Mouse (Mus musculus): ENCODE results near the gene Xab2. TPM values are rescaled to one million over a fixed set of nuclear protein-coding genes. Genes with fewer than 3 reads are reported as not detected.
"Not testable (repeated sequence)": the region's sequence is repeated elsewhere in the genome, so short reads cannot be mapped to it uniquely, and the experiment has no call there.

The Xab2 gene
- polyA plus RNA-seq, 1 experiment from 2014 or later, result 56.1 TPM

GRCm38 (mm10) chr8:3598054-3598453 lies 23.1 kb downstream of the Xab2 start:
- Histone ChIP-seq H3K27ac (ENCODE audit: low read length) (no peak overlapping the region), H3K36me3 (ENCODE audit: control insufficient read depth, insufficient read depth, low read length) (no peaks in the 10 kb centered on the region), H3K27me3 (ENCODE audit: control insufficient read depth, insufficient read depth, low read depth, low read length) (no peaks in the 10 kb centered on the region), H3K9me3 (ENCODE audit: control insufficient read depth, low read length) (no peaks in the 10 kb centered on the region), H3K4me2 (ENCODE audit: low read depth, low read length) (no peak overlapping the region), H3K4me1 (replicated peaks; ENCODE audit: control insufficient read depth, insufficient read depth, low read length) (no peaks in the 10 kb centered on the region), H3K9ac (ENCODE audit: low read length) (no peak overlapping the region), H3K4me3 (ENCODE audit: low read length) (no peak overlapping the region)
- 66% methylated on average over 3 of the region's 3 CpGs for WGBS
- ATAC-seq (ENCODE audit: low read depth), result no peak

GRCm38 (mm10) chr8:3594466-3594865 lies 26.6 kb downstream of the Xab2 start:
- ATAC-seq (ENCODE audit: low read depth), result no peak
- no peaks in the 10 kb centered on the region for H3K27me3 ChIP-seq (ENCODE audit: control insufficient read depth, insufficient read depth, low read depth, low read length)
- H3K27ac ChIP-seq (ENCODE audit: low read length), result no peak overlapping the region
- H3K4me2 ChIP-seq (ENCODE audit: low read depth, low read length), result no peak overlapping the region
- no peaks in the 10 kb centered on the region for H3K4me1 ChIP-seq (replicated peaks; ENCODE audit: control insufficient read depth, insufficient read depth, low read length)
- H3K9ac ChIP-seq (ENCODE audit: low read length), result no peak overlapping the region
- no peaks in the 10 kb centered on the region for H3K36me3 ChIP-seq (ENCODE audit: control insufficient read depth, insufficient read depth, low read length)
- 75% methylated on average over 2 of the region's 2 CpGs for WGBS
- no peak overlapping the region for H3K4me3 ChIP-seq (ENCODE audit: low read length)
- H3K9me3 ChIP-seq (ENCODE audit: control insufficient read depth, low read length), result no peaks in the 10 kb centered on the region

GRCm38 (mm10) chr8:3593470-3593869 lies 27.6 kb downstream of the Xab2 start:
- H3K4me3 ChIP-seq (ENCODE audit: low read length), result no peak overlapping the region
- no peaks in the 10 kb centered on the region for H3K36me3 ChIP-seq (ENCODE audit: control insufficient read depth, insufficient read depth, low read length)
- no peak overlapping the region for H3K27ac ChIP-seq (ENCODE audit: low read length)
- no peak overlapping the region for H3K9ac ChIP-seq (ENCODE audit: low read length)
- ATAC-seq (ENCODE audit: low read depth), result no peak
- H3K27me3 ChIP-seq (ENCODE audit: control insufficient read depth, insufficient read depth, low read depth, low read length), result no peaks in the 10 kb centered on the region
- H3K4me2 ChIP-seq (ENCODE audit: low read depth, low read length), result no peak overlapping the region
- no peaks in the 10 kb centered on the region for H3K4me1 ChIP-seq (replicated peaks; ENCODE audit: control insufficient read depth, insufficient read depth, low read length)
- WGBS, result 47% methylated on average over 3 of the region's 3 CpGs
- H3K9me3 ChIP-seq (ENCODE audit: control insufficient read depth, low read length), result no peaks in the 10 kb centered on the region

- no peaks in the 10 kb centered on the region for H3K4me1 ChIP-seq (replicated peaks; ENCODE audit: control insufficient read depth, insufficient read depth, low read length)
- peak overlapping the region; percentile 79 for H3K27ac ChIP-seq (ENCODE audit: low read length)
- no peaks in the 10 kb centered on the region for H3K9me3 ChIP-seq (ENCODE audit: control insufficient read depth, low read length)
- H3K27me3 ChIP-seq (ENCODE audit: control insufficient read depth, insufficient read depth, low read depth, low read length), result peaks cover 16% of the 10 kb centered on the region; the same call in 1 of the 2 replicates
- 11% methylated on average over 11 of the region's 11 CpGs for WGBS
- peak overlapping the region; percentile 82 for H3K9ac ChIP-seq (ENCODE audit: low read length)
- H3K4me2 ChIP-seq (ENCODE audit: low read depth, low read length), result peak overlapping the region; percentile 88
- ATAC-seq (ENCODE audit: low read depth), result peak; percentile 39
- no peaks in the 10 kb centered on the region for H3K36me3 ChIP-seq (ENCODE audit: control insufficient read depth, insufficient read depth, low read length)
- H3K4me3 ChIP-seq (ENCODE audit: low read length), result peak overlapping the region; percentile 71
These were observed 32.9 kb downstream of the Xab2 start for GRCm38 (mm10) chr8:3588258-3588633.

- Histone ChIP-seq H3K4me1 (replicated peaks; ENCODE audit: control insufficient read depth, insufficient read depth, low read length) (no peaks in the 10 kb centered on the region), H3K4me2 (ENCODE audit: low read depth, low read length) (peak overlapping the region; percentile 88), H3K4me3 (ENCODE audit: low read length) (peak overlapping the region; percentile 71), H3K27me3 (ENCODE audit: control insufficient read depth, insufficient read depth, low read depth, low read length) (peaks cover 16% of the 10 kb centered on the region; the same call in 1 of the 2 replicates), H3K36me3 (ENCODE audit: control insufficient read depth, insufficient read depth, low read length) (no peaks in the 10 kb centered on the region), H3K27ac (ENCODE audit: low read length) (peak overlapping the region; percentile 79), H3K9me3 (ENCODE audit: control insufficient read depth, low read length) (no peaks in the 10 kb centered on the region), H3K9ac (ENCODE audit: low read length) (peak overlapping the region; percentile 82)
- ATAC-seq (ENCODE audit: low read depth), result peak; percentile 86
- WGBS, result under 1% methylated on average over 63 of the region's 77 CpGs
These were observed 33.5 kb downstream of the Xab2 start for GRCm38 (mm10) chr8:3587391-3588257.

- H3K4me1 ChIP-seq (replicated peaks; ENCODE audit: control insufficient read depth, insufficient read depth, low read length), result no peaks in the 10 kb centered on the region
- peak within 1 kb of the TSS; percentile 88 for H3K4me2 ChIP-seq (ENCODE audit: low read depth, low read length)
- H3K27me3 ChIP-seq (ENCODE audit: control insufficient read depth, insufficient read depth, low read depth, low read length), result peaks cover 16% of the 10 kb centered on the region; the same call in 1 of the 2 replicates
- ATAC-seq (ENCODE audit: low read depth), result no peak; the same call in 1 of the 2 replicates
- H3K27ac ChIP-seq (ENCODE audit: low read length), result peak within 1 kb of the TSS; percentile 79
- H3K4me3 ChIP-seq (ENCODE audit: low read length), result peak within 1 kb of the TSS; percentile 71
- no peaks in the 10 kb centered on the region for H3K36me3 ChIP-seq (ENCODE audit: control insufficient read depth, insufficient read depth, low read length)
- peak within 1 kb of the TSS; percentile 82 for H3K9ac ChIP-seq (ENCODE audit: low read length)
- H3K9me3 ChIP-seq (ENCODE audit: control insufficient read depth, low read length), result no peaks in the 10 kb centered on the region
- WGBS, result 1% methylated on average over 7 of the region's 7 CpGs
These were observed 34.1 kb downstream of the Xab2 start, which contains the start of gene Camsap3 for GRCm38 (mm10) chr8:3586993-3587390. Gene Camsap3 (plus strand): TSS chr8:3587293.

- ATAC-seq (ENCODE audit: low read depth), result no peak
- H3K36me3 ChIP-seq (ENCODE audit: control insufficient read depth, insufficient read depth, low read length), result no peaks in the 10 kb centered on the region
- H3K4me3 ChIP-seq (ENCODE audit: low read length), result no peak overlapping the region
- H3K27me3 ChIP-seq (ENCODE audit: control insufficient read depth, insufficient read depth, low read depth, low read length), result peaks cover 16% of the 10 kb centered on the region; the same call in 1 of the 2 replicates
- no peak overlapping the region for H3K27ac ChIP-seq (ENCODE audit: low read length)
- H3K4me1 ChIP-seq (replicated peaks; ENCODE audit: control insufficient read depth, insufficient read depth, low read length), result no peaks in the 10 kb centered on the region
- WGBS, result 74% methylated on average over 2 of the region's 2 CpGs
- no peak overlapping the region for H3K9ac ChIP-seq (ENCODE audit: low read length)
- no peak overlapping the region for H3K4me2 ChIP-seq (ENCODE audit: low read depth, low read length)
- H3K9me3 ChIP-seq (ENCODE audit: control insufficient read depth, low read length), result no peaks in the 10 kb centered on the region
These were observed 34.7 kb downstream of the Xab2 start for GRCm38 (mm10) chr8:3586452-3586851.

GRCm38 (mm10) chr8:3581961-3582360 lies 39.2 kb downstream of the Xab2 start:
- not testable (repeated sequence) for H3K27ac ChIP-seq (ENCODE audit: low read length); H3K4me2 ChIP-seq (ENCODE audit: low read depth, low read length); H3K27me3 ChIP-seq (ENCODE audit: control insufficient read depth, insufficient read depth, low read depth, low read length); H3K4me1 ChIP-seq (replicated peaks; ENCODE audit: control insufficient read depth, insufficient read depth, low read length); H3K9me3 ChIP-seq (ENCODE audit: control insufficient read depth, low read length); H3K4me3 ChIP-seq (ENCODE audit: low read length); H3K9ac ChIP-seq (ENCODE audit: low read length); H3K36me3 ChIP-seq (ENCODE audit: control insufficient read depth, insufficient read depth, low read length); ATAC-seq (ENCODE audit: low read depth)
- WGBS, result 80% methylated on average over 1 of the region's 3 CpGs

- H3K4me1 ChIP-seq (replicated peaks; ENCODE audit: control insufficient read depth, insufficient read depth, low read length), result no peaks in the 10 kb centered on the region; the same call in 1 of the 2 replicates
- H3K9ac ChIP-seq (ENCODE audit: low read length), result peak overlapping the region; percentile 46; the same call in 1 of the 2 replicates
- H3K9me3 ChIP-seq (ENCODE audit: control insufficient read depth, low read length), result no peaks in the 10 kb centered on the region
- WGBS, result 63% methylated on average over 9 of the region's 9 CpGs
- no peaks in the 10 kb centered on the region for H3K36me3 ChIP-seq (ENCODE audit: control insufficient read depth, insufficient read depth, low read length)
- no peaks in the 10 kb centered on the region for H3K27me3 ChIP-seq (ENCODE audit: control insufficient read depth, insufficient read depth, low read depth, low read length)
- ATAC-seq (ENCODE audit: low read depth), result peak; percentile 63
- H3K27ac ChIP-seq (ENCODE audit: low read length), result peak overlapping the region; percentile 44
- H3K4me2 ChIP-seq (ENCODE audit: low read depth, low read length), result no peak overlapping the region
- no peak overlapping the region for H3K4me3 ChIP-seq (ENCODE audit: low read length)
These were observed 41.4 kb downstream of the Xab2 start for GRCm38 (mm10) chr8:3579390-3580364.
